Mouse (Mus musculus) adipose tissue, adult 10 weeks (tissue): ENCODE measurements around the gene Cox6a2. TPM values are rescaled to one million over a fixed set of nuclear protein-coding genes. Genes with fewer than 3 reads are reported as not detected.

ENCODE experiments used
- polyA plus RNA-seq: library from polyadenylated mRNA; stranded (reverse); fragments of 350-450 nt; fragmentation: Illumina TruSeq; extraction: RNeasy Lipid Tissue Mini Kit (QIAGEN cat#74804); gene quantifications from one replicate; pipeline ENCODE4 v1.2.3, GENCODE M21; 2014; ENCODE audit warnings: low read depth, low replicate concordance

Gene Cox6a2
- not detected for polyA plus RNA-seq

GRCm38 (mm10) chr7:128206152-128206551 lies at the start of gene Cox6a2:
TSS of gene Cox6a2 (minus strand) at chr7:128206387.

GRCm38 (mm10) chr7:128246496-128247391 lies 40.6 kb upstream of the Cox6a2 start, which contains the start of gene Tgfb1i1:
TSS of gene Tgfb1i1 (plus strand) at chr7:128246812.

GRCm38 (mm10) chr7:128237927-128238778 lies 32.0 kb upstream of the Cox6a2 start, which contains the start of gene 9130023H24Rik:
TSS of gene 9130023H24Rik (minus strand) at chr7:128238031.

GRCm38 (mm10) chr7:128236856-128237592 lies 30.8 kb upstream of the Cox6a2 start, which contains the start of gene Armc5:
TSS of gene Armc5 (plus strand) at chr7:128237342.

Other genes with a start within 250 kb of the Cox6a2 start
- gene Fus, start 238.9 kb downstream of the Cox6a2 start, polyA plus RNA-seq, result 459 TPM
- gene Pycard, start 212.5 kb downstream of the Cox6a2 start, polyA plus RNA-seq, result 32.7 TPM
- 0.87 TPM for gene Trim72, start 202.4 kb downstream of the Cox6a2 start, polyA plus RNA-seq
- 13.7 TPM for gene Itgam, start 143.7 kb downstream of the Cox6a2 start, polyA plus RNA-seq
- 0.06 TPM for gene Gm49368, start 143.7 kb downstream of the Cox6a2 start, polyA plus RNA-seq
- gene Itgax, start 76.8 kb downstream of the Cox6a2 start, polyA plus RNA-seq, result 3.2 TPM
- gene Itgad, start 52.0 kb downstream of the Cox6a2 start, polyA plus RNA-seq, result 0.22 TPM
- gene Armc5, start 31.0 kb upstream of the Cox6a2 start, polyA plus RNA-seq, result 9.3 TPM
- 6.0 TPM for gene 9130023H24Rik, start 31.6 kb upstream of the Cox6a2 start, polyA plus RNA-seq
- gene Tgfb1i1, start 40.4 kb upstream of the Cox6a2 start, polyA plus RNA-seq, result 34.5 TPM
- not detected for gene Slc5a2, start 59.3 kb upstream of the Cox6a2 start, polyA plus RNA-seq
- gene BC017158, start 91.8 kb upstream of the Cox6a2 start, polyA plus RNA-seq, result 29.3 TPM
- 23.0 TPM for gene Rgs10, start 212.4 kb upstream of the Cox6a2 start, polyA plus RNA-seq